Mouse (Mus musculus): ENCODE data around the gene Cav1. TPM values are rescaled to one million over a fixed set of nuclear protein-coding genes. Genes with fewer than 3 reads are reported as not detected.
A peak's percentile ranks its signal among the peaks of the same experiment; 100 is the strongest.

The Cav1 gene
- polyA plus RNA-seq (2011; ENCODE audit: insufficient read length, low read depth, missing spikeins): 610 and 713 TPM in 2 replicates

GRCm38 (mm10) chr6:17305954-17306601 is at the start of gene Cav1:
Cav1 (plus strand) TSS chr6:17306335.
- Histone ChIP-seq H3K4me1 (ENCODE audit: control insufficient read depth, insufficient read depth, low read length) (no peaks in the 10 kb centered on the region), H3K27ac (ENCODE audit: insufficient read depth, low read length) (peak within 1 kb of the TSS; percentile 96), H3K4me3 (ENCODE audit: insufficient read depth, low read length) (peak within 1 kb of the TSS; percentile 69)
- TF ChIP-seq CTCF (IDR thresholded peaks at IDR 0.05; ENCODE audit: borderline replicate concordance, insufficient read depth, low read length) (no peak), POLR2A (IDR thresholded peaks at IDR 0.05; ENCODE audit: low read depth, low read length) (peak; percentile 38)

GRCm38 (mm10) chr6:17258142-17258541 is 48.0 kb upstream of the Cav1 start:
- H3K4me3 ChIP-seq (ENCODE audit: insufficient read depth, low read length): no peak overlapping the region
- peak overlapping the region; percentile 67 for H3K27ac ChIP-seq (ENCODE audit: insufficient read depth, low read length)
- TF ChIP-seq POLR2A (IDR thresholded peaks at IDR 0.05; ENCODE audit: low read depth, low read length) (no peak), CTCF (IDR thresholded peaks at IDR 0.05; ENCODE audit: borderline replicate concordance, insufficient read depth, low read length) (no peak)
- peaks cover 10% of the 10 kb centered on the region for H3K4me1 ChIP-seq (ENCODE audit: control insufficient read depth, insufficient read depth, low read length)

GRCm38 (mm10) chr6:17258911-17259310 is 47.2 kb upstream of the Cav1 start:
- Histone ChIP-seq H3K4me3 (ENCODE audit: insufficient read depth, low read length) (no peak overlapping the region), H3K4me1 (ENCODE audit: control insufficient read depth, insufficient read depth, low read length) (peaks cover 10% of the 10 kb centered on the region), H3K27ac (ENCODE audit: insufficient read depth, low read length) (peak overlapping the region; percentile 94)
- TF ChIP-seq POLR2A (IDR thresholded peaks at IDR 0.05; ENCODE audit: low read depth, low read length) (no peak), CTCF (IDR thresholded peaks at IDR 0.05; ENCODE audit: borderline replicate concordance, insufficient read depth, low read length) (no peak)

- no peak overlapping the region for H3K4me3 ChIP-seq (ENCODE audit: insufficient read depth, low read length)
- H3K27ac ChIP-seq (ENCODE audit: insufficient read depth, low read length): peak overlapping the region; percentile 9; the same call in 1 of the 2 replicates
- peaks cover 16% of the 10 kb centered on the region for H3K4me1 ChIP-seq (ENCODE audit: control insufficient read depth, insufficient read depth, low read length)
- no peak for TF ChIP-seq CTCF (IDR thresholded peaks at IDR 0.05; ENCODE audit: borderline replicate concordance, insufficient read depth, low read length)
These were observed 43.3 kb upstream of the Cav1 start for GRCm38 (mm10) chr6:17262786-17263185.

- no peak overlapping the region for H3K4me3 ChIP-seq (ENCODE audit: insufficient read depth, low read length)
- H3K4me1 ChIP-seq (ENCODE audit: control insufficient read depth, insufficient read depth, low read length): peaks cover 10% of the 10 kb centered on the region
- no peak for TF ChIP-seq POLR2A (IDR thresholded peaks at IDR 0.05; ENCODE audit: low read depth, low read length)
- no peak for TF ChIP-seq CTCF (IDR thresholded peaks at IDR 0.05; ENCODE audit: borderline replicate concordance, insufficient read depth, low read length)
- H3K27ac ChIP-seq (ENCODE audit: insufficient read depth, low read length): no peak overlapping the region
These were observed 41.1 kb upstream of the Cav1 start for GRCm38 (mm10) chr6:17265043-17265442.

GRCm38 (mm10) chr6:17266466-17266865 is 39.7 kb upstream of the Cav1 start:
- Histone ChIP-seq H3K4me3 (ENCODE audit: insufficient read depth, low read length) (no peak overlapping the region), H3K27ac (ENCODE audit: insufficient read depth, low read length) (peak overlapping the region; percentile 90), H3K4me1 (ENCODE audit: control insufficient read depth, insufficient read depth, low read length) (peaks cover 10% of the 10 kb centered on the region)
- TF ChIP-seq POLR2A (IDR thresholded peaks at IDR 0.05; ENCODE audit: low read depth, low read length) (no peak), CTCF (IDR thresholded peaks at IDR 0.05; ENCODE audit: borderline replicate concordance, insufficient read depth, low read length) (no peak)

- Histone ChIP-seq H3K4me3 (ENCODE audit: insufficient read depth, low read length) (no peak overlapping the region), H3K4me1 (ENCODE audit: control insufficient read depth, insufficient read depth, low read length) (peaks cover 4% of the 10 kb centered on the region; the same call in 1 of the 2 replicates)
- no peak for TF ChIP-seq POLR2A (IDR thresholded peaks at IDR 0.05; ENCODE audit: low read depth, low read length)
- no peak for TF ChIP-seq CTCF (IDR thresholded peaks at IDR 0.05; ENCODE audit: borderline replicate concordance, insufficient read depth, low read length)
These were observed 27.8 kb upstream of the Cav1 start for GRCm38 (mm10) chr6:17278366-17278765.

GRCm38 (mm10) chr6:17280939-17281756 is 25.0 kb upstream of the Cav1 start, which contains the start of gene Cav2:
Cav2 (plus strand) TSS chr6:17281185.
- H3K4me1 ChIP-seq (ENCODE audit: control insufficient read depth, insufficient read depth, low read length): peaks cover 4% of the 10 kb centered on the region; the same call in 1 of the 2 replicates

More at GRCm38 (mm10) chr6:17278366-17278765, 27.8 kb upstream of the Cav1 start:
- no peak overlapping the region for H3K27ac ChIP-seq (ENCODE audit: insufficient read depth, low read length)

GRCm38 (mm10) chr6:17281757-17282092 is 24.4 kb upstream of the Cav1 start:
- Histone ChIP-seq H3K27ac (ENCODE audit: insufficient read depth, low read length) (peak overlapping the region; percentile 67), H3K4me1 (ENCODE audit: control insufficient read depth, insufficient read depth, low read length) (peaks cover 4% of the 10 kb centered on the region; the same call in 1 of the 2 replicates), H3K4me3 (ENCODE audit: insufficient read depth, low read length) (peak overlapping the region; percentile 58)
- TF ChIP-seq CTCF (IDR thresholded peaks at IDR 0.05; ENCODE audit: borderline replicate concordance, insufficient read depth, low read length) (no peak), POLR2A (IDR thresholded peaks at IDR 0.05; ENCODE audit: low read depth, low read length) (0 out of 2 replicates have a peak, but pooled peaks have one; percentile 6)

More at GRCm38 (mm10) chr6:17280939-17281756, 25.0 kb upstream of the Cav1 start, which contains the start of gene Cav2:
- TF ChIP-seq CTCF (IDR thresholded peaks at IDR 0.05; ENCODE audit: borderline replicate concordance, insufficient read depth, low read length) (no peak), POLR2A (IDR thresholded peaks at IDR 0.05; ENCODE audit: low read depth, low read length) (peak; percentile 75)
- Histone ChIP-seq H3K4me3 (ENCODE audit: insufficient read depth, low read length) (peak within 1 kb of the TSS; percentile 58), H3K27ac (ENCODE audit: insufficient read depth, low read length) (peak within 1 kb of the TSS; percentile 67)

Measured in embryonic fibroblast, embryonic 13.5 days (primary cell).